Mouse (Mus musculus): ENCODE results near the gene Mfsd12.

Gene Mfsd12

DNA sequence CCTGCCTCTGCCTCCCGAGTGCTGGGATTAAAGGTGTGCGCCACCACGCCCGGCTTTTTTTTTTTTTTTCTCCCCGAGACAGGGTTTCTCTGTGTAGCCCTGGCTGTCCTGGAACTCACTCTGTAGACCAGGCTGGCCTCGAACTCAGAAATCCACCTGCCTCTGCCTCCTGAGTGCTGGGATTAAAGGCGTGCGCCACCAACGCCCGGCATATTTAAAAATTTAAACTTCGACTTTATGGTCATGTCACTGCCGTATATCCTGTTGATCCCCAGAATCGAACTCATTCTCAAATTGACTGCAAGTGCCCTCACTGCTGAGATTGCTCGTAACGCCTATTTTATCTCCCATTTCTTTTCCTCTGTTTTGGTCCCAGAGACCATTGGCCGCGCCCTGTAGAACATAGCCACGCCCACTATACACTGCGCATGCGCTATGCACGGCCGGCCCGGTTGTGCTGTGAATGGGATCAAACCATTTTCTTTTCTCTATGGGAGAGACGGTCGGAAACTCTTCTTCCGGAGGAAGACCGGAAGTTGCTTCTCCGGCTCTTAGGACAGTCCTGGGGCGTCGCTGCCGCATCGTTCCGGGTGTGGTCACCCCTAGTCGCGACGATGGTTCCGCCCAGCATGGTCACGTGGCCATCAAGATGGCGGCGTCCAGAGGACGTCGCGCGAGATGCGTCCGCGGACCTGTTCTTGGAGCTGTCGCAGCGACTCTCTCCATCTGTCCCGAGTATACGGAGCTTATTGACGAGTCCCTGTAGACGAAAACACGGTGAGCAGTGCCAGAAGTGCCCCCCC, 26.7 kb downstream of the Mfsd12 start, which contains the start of the genes Dohh and Gm48551:
Gene Dohh (plus strand): TSS at position 627 of the 803 bp plus-strand sequence.
Gene Gm48551 (plus strand): TSS at position 665 of the 803 bp plus-strand sequence.
- peak; percentile 98 to 99 for DNase-seq

DNA sequence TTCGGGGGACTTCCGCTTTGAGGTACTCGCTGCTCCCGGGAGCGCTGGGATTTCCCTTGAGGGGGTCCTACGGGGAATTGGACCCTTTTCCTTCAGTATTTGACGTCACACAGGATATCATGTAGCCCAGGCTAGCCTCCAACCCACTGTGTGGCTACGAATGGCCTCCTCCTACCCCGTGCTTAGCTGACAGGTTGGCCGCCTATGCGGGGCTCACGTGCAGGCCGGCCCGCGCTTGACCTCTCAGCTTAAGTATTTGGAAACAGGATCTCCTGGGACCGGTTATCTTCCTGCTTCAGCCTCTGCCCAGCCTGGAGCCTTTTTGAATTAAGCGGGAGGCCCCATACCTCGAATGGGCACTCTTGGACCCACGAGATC, 27.3 kb downstream of the Mfsd12 start:
- DNase-seq, result no peak

DNA sequence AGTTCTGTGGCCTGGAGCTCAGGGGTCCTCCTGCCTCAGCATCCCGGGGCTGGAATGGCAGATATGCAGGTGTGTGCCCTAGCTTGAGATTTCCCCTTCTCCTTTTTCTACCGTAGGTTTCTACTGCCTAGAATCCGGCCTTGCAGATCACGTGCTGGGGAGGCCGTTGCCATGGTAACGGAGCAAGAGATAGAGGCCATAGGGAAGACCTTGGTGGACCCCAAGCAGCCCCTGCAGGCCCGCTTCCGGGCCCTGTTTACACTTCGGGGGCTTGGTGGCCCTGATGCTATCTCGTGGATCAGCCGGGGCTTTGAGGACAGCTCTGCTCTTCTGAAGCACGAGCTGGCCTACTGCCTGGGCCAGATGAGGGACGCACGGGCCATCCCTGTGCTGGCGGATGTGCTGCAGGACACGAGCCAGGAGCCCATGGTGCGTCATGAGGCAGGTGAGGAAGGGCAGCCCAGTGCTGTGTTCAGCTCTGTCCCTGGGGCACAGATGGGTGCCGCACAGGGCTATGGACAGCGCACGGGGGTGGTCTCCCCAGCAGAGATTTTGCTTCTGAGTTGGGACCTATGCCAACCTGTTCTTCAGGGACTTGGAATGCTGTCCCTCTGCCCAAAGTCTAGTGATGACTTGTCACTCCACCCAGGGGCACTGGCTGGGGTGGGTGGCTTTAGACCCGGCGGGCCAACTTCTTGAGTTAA, 28.5 kb downstream of the Mfsd12 start:
- DNase-seq, result no peak

DNA sequence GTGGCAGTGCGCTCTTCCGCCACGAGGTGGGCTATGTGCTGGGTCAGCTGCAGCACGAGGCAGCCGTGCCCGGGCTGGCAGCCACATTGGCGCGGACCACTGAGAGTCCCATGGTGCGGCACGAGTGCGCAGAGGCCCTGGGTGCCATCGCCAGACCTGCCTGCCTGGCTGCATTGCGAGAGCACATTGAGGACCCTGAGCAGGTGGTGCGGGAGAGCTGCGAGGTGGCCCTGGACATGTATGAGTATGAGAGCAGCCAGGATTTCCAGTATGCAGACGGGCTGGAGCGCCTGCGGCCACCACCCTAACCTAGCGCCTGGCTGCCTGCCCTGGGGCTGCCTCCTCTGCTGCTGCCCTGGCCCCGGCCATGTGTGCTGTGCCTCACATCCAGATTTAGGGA, 30.4 kb downstream of the Mfsd12 start:
- DNase-seq, result no peak

DNA sequence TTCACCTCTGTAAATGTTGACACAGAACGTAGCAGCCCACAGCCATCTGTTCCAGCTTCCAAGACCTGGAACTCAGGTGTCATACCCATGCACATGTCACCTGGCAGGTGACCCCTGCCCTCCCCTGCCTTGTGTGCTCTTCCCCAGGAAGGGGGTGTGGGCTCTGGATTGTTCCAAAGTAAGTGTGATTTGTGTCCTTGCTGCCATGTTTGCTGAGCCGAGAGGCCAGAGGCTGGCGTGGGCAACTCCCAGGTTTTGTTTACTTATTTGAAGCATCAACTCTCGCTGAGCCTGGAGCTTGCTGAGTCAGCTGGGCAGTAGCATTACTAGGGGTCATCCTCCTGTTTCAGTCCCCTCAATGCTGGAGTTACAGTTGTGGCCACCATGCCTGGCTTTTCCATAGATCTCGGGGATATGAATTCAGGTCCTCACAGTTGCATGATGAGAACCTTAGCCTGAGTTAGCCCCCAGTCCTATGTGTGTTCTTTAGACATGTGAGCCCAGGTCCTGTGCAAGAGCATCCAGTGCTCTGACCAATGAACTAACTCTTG, 31.3 kb downstream of the Mfsd12 start, which contains the start of gene Gm48552:
Gene Gm48552 (plus strand): TSS at position 501 of the 551 bp plus-strand sequence.
- DNase-seq, result no peak

DNA sequence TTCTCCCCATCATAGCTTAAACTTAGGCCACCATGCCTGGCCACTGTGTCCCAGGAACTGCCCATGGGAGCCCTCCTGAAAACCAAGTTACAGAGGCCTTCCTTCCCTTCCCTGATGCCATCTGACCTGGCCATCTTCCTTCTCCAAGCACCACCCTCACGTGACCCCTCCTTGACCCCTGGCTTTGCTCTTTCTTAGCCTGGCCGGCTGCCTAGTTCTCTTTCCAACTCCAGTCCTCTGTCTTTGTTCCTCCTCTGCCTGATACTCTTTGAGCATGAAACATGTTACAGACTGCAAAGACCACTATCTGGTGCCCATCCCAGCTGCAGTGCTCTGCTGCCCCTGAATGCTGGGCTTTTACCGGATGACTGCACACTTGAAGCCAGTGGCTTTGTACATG, 32.1 kb downstream of the Mfsd12 start:
- peak; percentile 77 for DNase-seq

DNA sequence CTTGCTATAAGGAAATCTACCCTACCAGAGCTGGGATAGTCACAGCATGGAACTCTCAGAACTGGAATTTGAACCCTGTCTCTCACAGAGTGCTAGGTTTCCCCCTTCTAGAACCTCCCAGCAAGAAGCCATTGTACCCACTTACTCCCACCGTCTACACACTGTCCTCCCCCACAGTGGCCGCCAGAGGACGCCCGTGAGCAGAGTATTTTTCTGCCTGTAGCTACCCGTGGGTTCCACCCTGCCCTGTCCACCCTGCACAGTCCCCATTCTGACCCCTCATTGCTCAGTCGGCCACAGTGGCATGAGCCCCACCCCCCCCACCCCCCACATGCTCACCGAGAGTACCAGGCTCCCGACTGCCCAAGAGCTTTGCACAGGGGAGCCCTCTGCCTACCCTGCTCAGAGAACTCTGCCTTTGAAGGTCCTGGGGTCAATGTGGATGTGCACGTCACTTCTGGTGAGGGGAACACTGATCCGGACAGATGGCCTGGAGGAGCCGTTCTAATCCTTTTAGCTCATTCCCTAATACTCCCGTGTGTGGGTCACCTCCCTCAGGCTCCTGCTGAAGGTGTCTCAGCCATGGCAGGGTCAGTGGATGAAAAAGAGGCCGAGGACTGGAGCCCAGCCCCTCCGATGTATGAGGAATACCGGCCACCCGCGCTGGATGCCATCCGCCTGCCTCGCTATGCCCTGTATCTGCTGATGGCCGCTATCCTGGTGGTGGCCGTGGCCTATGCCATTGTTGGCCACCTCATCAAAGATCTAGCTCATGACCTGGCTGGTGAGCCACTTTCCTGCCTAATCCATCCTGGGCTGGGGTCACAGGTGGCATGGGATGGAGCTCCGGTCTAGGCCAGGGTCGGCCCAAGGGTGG, 32.7 kb downstream of the Mfsd12 start:
- DNase-seq, result peak; percentile 80 to 81

DNA sequence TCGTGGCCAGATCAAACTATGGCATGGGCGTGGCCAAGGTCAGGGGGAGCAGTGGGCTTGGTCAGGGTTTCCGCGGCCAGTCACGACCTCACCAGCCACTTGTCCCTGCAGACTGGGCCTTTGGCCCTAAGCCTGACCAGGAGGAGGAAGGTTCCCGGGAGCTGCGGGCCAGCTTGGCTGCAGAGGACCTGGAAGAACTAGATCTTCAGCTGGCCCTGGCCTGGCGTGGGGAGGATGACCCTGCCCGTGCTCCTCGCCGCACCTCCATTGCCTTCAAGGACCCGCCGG, 33.3 kb downstream of the Mfsd12 start:
- DNase-seq, result peak in 1 of 2 experiments; percentile 55

DNA sequence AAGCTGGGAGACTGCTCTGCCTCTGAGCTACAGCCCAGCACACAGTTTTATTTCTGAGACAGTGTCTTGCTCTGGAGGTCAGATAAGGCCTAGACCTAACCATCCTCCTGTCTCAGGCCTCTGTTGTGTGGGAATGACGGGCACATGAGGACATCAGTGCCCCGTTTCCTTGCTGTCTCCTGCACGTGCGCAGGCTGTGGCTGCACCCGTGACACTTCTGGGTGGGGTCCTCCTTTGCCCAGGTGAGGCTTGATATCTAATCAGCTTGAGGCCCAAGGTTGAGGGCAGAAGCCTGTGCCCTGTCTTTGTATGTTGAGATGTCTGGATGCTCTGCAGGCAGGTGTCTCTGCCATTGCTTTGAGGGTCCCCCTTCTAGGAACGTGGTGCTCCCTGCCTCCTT, 35.0 kb downstream of the Mfsd12 start:
- no peak for DNase-seq

DNA sequence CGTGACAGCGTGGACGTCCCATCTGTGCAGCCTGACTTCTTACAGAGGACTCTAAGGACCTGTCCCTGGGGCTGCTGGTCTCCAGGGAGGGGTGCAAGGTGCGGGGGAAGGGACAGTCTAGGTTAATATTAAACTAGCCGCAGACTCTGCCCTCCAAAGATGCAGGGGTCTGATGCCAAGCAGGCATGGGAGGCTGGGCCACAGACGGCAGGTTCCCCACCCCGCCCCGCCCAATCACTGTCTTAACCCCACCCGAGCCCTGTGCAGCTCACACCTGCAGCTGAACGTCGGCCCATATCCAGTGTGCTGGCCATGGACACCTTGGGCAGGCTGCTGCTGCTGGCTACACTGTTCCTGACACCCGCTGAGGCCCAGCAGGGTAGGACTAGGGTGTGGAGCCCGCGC, 35.5 kb downstream of the Mfsd12 start, which contains the start of gene Smim24:
Gene Smim24 (plus strand): TSS at position 271 of the 405 bp plus-strand sequence.
- peak; percentile 75 to 92 for DNase-seq

DNA sequence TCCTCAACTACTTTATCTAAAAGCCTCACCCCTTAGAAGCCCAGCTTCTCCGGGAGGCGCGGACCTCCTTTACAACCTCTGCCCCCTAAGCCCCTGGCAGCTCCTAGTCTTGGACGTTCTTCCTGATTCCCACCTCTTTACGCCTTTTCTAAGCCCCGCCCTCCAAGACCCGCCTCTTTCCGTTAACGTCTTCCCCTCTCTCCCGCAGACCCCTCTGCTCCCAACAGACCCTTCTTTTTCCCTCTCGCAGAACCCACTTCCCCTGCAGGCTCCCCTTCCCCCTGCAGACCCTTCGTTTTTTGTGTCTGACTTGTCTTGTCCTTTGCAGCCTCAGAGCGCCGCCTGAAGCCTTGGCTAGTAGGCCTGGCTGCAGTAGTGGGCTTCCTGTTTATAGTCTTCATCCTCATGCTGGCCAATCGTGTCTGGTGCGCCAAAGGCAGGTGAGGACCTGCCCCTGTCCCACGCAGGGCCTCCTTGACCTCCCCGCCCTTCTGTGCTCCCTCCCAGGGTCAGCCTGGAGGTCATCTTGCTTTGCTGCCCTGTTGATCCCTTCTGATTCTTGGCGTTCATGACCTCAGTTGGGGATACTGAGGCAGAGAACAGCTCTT, 36.3 kb downstream of the Mfsd12 start:
- peak; percentile 72 to 76 for DNase-seq

DNA sequence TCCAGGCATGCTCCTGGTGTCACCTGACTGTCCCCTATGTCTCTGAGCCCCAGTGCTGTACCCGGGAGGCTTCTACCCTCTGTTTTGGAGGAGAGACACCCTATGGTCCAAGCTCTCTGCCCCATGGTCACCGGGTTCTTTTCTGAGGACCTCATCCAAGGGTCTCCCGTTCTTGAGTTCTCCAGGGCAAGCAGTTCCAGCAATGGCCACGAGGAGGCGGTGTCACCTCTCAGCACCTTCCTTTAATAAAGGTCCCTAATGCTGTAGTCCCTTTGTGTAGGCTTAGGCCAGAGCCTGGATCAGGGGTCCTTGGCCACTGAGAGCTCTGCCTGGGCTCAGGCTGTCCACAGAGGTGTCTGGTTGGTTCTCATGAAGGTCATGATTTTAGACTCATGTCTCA, 37.8 kb downstream of the Mfsd12 start:
- peak; percentile 78 to 85 for DNase-seq

DNA sequence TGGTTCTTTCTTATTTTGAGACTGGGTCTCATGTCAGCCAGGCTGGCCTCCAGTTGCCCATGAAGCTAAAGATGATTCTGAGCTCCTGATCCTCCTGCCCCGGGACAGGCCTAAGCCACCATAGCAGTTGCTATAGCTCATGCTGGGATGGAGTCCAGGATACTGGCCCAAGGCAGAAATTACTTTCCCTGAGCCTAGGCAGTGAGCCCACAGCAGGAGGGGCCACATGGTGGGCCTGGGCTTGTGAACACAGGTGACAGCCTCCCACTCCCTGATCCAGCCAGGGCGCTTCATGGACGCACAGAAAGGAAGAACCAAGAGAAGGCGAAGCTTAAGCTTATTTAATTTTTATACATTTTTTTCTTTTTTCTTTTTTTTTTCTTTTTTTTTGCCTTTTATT, 38.6 kb downstream of the Mfsd12 start:
- no peak for DNase-seq

DNA sequence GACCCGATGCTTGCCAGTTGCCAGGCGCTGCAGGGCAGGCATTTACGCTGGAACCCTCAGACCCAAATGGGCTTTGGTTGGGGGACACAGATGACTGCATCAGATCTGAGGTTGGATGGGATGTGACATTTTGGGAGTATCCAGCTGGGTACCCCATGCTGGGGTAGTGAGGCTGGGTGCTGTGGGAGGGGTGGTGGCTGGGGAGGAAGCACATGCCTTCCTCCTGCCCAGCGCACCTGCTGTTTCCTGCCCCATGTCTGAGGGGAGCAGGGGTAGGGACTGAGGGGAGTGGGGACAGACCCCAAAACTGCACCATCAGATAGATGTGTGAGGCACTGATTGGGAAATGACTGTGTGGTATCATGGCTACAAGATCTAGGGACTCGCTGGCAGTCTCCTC, 39.5 kb downstream of the Mfsd12 start:
- no peak for DNase-seq

DNA sequence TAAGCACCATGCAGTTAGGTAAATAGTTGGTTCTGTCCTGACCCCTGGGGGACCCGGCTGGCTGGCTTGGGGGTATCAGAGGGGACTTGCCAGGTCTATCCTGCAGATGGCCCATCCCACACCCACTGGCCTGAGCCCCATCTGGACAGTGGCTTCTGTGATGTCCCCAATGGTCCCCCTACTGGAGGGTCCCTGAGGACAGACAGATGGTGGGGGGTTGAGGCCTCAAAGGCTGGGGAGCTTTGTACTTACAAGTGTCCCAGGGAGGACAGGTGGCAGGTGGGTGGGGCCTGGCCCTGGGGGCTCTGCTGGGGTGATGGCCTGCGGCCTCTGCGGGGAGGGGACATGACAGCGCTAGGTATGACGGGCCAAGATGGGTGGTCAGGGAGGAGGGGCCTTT, 42.0 kb downstream of the Mfsd12 start:
- DNase-seq, result no peak

DNA sequence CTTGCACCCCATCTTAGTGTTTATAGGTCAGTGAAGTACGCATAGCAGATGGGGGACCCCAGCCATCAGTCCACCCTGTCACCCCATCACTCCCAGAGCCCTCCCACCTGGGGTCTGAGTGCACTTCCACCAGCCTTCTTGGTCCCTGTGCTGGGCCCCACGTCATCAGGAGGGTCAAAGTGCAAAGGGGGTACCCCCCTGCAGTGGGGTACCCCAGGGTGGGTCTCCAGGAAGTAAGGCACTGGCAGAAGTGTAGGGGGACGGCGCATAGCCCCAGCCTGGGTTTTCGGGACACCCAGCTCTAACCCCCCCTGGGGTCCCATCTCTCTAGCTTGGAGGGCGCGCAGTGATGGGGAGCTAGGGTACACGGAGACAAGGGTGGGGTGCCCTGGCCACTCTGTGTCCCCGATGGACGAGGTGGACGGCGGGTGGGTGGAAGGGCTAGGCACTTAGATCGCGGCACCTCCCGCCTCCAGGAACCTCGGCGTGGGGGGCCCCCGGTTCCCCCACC, 42.6 kb downstream of the Mfsd12 start:
- no peak for DNase-seq

DNA sequence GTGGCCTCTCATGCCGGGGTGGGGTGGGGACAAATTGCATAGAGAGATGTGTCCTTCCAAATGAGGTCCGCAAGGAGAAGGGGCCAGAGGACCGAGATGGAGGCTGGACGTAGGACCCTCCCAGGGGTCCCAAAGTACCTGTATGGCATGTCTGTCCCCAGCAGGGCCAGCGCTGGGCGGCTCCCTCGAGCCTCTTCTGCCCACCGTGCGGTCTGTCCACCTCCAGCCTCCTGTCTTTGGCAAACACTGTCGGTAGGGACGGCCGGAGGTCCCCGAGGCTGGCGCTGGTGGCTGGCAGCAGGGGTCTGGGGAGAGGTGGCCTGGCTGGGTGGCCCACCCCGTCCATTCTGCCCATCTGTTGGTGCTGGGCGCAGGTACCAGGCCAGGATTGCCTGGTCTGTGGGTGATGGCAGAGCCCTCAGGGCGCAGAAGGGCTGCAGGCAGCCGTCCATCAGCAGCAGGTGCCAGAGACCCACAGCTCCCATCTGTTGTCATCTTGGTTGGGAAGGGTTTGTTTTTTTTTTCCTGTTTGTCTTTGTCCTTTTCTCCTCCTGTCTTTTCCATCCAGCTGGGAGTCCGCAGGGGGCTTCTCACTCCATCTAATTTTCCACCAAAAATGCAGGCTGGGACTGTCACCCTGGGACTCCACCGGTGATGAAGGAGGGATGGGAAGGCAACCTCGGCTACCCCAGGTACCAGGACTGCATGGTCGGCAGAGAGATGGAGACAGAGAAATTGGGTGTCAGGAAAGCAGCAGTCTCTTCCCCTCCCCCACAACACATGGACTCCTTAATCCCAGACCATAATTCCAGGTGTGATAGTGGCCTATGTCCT, 43.3 kb downstream of the Mfsd12 start:
- no peak for DNase-seq

DNA sequence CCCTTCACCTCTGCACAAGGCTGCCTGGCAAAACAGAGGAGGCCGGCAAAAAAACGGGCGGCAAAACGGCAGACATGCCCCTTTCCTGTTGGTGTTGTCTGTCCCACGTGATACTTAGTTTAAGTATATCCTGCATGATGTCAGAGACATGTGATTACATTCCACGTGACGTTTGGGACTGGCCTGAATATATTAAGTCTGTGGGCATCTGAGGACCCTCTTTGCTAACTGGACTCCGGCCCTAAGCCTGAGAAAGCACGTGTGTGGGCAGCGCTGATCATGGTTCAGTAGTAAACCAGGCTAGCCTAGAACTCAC, 43.9 kb downstream of the Mfsd12 start:
- no peak for DNase-seq

DNA sequence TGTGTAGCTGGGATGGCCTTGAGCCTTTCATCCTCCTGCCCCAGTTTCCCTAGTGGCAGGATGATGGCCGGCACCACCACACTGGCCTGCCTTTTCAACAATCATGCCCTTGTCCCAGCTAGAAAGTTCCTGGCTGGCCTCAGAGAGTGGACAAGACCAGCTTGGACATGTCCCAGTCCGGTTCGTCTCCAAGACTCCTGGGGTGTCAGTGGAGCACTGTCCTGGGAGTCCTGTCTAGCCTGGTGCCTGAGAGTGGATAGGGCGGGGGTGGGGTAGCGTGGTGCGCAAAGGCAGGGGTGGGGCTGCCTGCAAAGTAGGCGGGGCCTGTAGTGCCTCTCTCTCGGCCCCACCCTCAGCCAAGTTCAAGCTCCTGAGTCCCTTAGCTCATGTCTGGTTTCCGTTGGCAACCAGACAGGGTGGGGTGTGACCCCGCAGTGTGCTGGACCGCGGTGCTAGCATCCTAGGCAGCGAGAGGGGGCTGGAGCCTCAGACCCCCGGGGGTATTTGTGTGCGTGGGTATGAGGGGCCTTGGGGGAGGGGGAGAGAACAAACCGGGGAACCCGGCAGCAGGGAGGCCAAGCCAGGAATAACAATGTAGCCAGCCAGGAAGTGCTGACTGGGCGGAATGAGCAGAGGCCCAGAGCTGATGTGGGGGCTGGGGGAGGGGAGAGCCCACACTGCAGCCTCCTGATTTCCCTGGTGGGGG, 44.4 kb downstream of the Mfsd12 start:
- DNase-seq, result peak; percentile 85 to 91

DNA sequence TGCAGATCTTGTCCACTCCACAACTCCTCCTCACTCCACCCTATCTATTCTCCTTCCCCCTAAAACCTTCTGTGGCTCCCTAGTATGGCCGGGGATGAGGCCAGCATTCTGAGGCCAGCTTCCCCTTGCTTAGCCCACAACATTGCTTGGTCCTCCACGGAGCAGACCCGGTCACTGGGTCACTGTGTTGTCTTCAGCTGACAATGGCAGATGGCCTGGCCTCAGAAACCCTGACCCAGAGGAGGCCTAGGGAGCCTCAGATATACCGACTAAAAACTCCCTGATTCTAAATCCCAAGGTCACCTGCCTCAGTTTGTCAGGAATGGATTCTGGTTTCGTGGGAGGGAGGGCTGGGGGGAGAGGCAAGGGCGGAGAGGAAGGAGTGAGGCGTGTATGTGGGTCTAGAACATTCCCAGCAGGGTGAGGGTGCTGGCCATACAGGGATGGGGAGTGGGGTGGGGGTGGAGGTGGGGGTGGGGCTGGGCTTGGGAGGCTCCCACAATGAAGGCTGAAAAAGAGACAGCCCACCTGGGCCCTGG, 45.0 kb downstream of the Mfsd12 start:
- DNase-seq, result no peak

DNA sequence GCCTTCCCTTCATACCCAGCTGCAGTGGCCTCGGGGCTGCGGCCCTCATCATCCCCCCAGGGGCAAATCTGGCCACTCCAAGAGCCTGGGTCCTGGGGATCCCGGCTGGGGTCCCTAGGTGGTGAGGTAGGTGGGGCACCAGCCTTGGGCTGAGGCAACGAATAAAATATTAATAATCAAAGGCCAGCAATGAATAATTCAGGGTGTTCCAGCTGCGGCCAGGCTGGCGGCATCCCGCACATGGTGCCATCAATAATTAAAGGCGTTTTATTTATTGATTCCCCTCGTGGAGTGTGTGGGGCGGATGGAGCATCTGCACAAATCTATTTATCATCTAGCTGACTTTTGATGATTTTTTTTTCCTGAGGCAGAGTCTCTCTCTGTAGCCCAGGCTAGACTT, 46.2 kb downstream of the Mfsd12 start:
- no peak for DNase-seq
